Mouse (Mus musculus): Measurements from ENCODE around the gene Plcl1. TPM values are rescaled to one million over a fixed set of nuclear protein-coding genes. Genes with fewer than 3 reads are reported as not detected.
"Not testable (repeated sequence)": the region's sequence is repeated elsewhere in the genome, so short reads cannot be mapped to it uniquely, and the experiment has no call there.

The Plcl1 gene
- total RNA-seq, 1 experiment from 2014 or later: 0.58 TPM

DNA sequence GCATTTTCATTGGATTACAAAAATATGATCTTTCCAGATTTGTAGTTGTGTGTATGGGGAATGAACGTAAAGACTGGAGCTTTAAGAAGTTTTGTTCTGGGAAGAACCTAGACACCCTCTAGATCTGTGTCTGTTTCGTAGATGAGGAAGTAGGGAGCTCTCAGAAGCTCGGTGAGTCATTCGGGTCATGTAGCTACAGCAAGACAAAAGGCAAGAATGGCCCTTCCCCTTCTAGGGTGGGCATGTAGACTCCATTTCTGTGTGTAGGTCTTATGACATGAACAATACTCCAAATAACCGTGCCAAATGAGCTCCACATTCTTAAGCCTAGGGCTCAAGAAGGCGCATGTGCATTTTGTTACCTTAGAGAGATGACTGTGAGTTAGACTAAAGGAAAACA lies 101.3 kb downstream of the Plcl1 start:
- no peak for ATAC-seq (ENCODE audit: extremely low read depth, insufficient number of reproducible peaks, low FRiP score, poor library complexity, severe bottlenecking)

- ATAC-seq (ENCODE audit: extremely low read depth, insufficient number of reproducible peaks, low FRiP score, poor library complexity, severe bottlenecking): no peak
Observed at GRCm38 (mm10) chr1:55509587-55509986, 103.9 kb downstream of the Plcl1 start.

DNA sequence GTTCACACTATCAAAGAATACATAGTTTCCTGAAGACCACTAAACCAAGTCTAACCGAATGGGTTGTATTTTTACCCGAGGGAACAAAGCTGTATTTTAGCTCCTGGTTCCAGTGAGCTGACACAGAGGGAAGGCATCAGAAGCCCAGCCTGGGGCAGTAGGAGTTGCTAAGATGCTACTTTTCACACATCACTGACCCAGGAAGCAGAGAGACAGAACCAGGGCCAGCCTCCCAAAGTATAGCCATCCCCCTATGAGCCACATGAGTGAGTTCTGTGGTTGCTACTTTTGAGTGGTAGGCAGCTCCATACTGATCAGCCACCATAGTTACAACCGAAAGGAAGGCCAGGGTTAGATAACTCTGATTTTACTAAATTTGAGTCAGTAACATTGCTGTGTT lies 106.4 kb downstream of the Plcl1 start:
- no peak for ATAC-seq (ENCODE audit: extremely low read depth, insufficient number of reproducible peaks, low FRiP score, poor library complexity, severe bottlenecking)

DNA sequence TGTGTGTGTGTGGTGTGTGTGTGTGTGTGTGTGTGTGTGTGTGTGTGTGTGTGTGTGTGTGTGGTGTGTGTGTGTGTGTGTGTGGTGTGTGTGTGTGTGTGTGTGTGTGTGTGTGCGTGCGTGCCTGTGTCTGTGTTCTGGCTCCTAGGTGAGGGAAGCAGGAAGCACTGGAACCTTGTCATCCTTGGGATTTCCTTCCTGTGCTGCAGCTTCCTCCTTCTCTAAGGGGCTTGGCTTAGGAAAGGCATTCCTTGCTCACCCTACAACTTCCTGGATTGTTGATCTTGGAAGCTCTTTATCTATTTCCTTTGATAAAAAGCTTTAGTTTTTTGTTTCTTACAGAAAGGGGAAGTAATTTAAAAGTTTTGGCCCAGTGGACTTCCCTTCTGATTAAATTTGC lies 107.1 kb downstream of the Plcl1 start:
- ATAC-seq (ENCODE audit: extremely low read depth, insufficient number of reproducible peaks, low FRiP score, poor library complexity, severe bottlenecking): not testable (repeated sequence)

GRCm38 (mm10) chr1:55517182-55517581 lies 111.5 kb downstream of the Plcl1 start:
- no peak for ATAC-seq (ENCODE audit: extremely low read depth, insufficient number of reproducible peaks, low FRiP score, poor library complexity, severe bottlenecking)

DNA sequence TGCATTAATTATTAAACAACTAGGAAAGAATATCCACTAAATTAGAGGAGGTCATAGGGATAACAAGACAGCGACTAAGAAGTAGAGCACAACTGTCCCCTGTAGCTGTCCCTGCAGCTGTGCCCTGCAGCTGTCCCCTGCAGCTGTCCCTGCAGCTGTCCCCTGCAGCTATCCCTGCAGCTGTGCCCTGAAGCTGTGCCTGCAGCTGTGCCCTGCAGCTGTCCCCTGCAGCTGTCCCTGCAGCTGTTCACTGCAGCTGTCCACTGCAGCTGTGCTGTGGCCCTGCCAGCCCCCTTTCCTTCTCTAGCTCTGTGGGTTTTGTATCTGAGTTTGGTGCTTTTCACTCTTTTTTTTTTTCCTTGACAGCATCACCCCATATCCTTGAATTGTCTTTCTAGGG lies 118.2 kb downstream of the Plcl1 start:
- no peak for ATAC-seq (ENCODE audit: extremely low read depth, insufficient number of reproducible peaks, low FRiP score, poor library complexity, severe bottlenecking)

DNA sequence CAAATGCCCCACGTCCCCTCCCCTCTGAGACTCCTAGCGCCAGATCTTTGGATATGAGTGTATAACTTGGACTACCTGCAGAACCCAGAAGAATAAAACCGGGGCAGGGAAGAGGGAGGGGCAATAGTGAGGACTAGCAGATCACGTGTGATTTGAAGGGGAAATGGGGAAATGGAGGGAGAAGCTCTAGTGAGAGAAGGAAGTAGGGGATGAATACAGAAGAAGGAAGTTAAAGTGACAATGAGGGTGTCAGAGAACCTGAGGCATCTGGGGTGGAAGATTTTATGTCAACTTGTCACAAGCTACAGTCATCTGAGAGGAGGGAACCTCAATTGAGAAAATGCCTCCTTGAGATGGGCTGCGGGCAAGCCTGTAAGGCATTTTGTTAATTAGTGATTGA lies 119.4 kb downstream of the Plcl1 start:
- ATAC-seq (ENCODE audit: extremely low read depth, insufficient number of reproducible peaks, low FRiP score, poor library complexity, severe bottlenecking): no peak

GRCm38 (mm10) chr1:55525748-55526147 lies 120.0 kb downstream of the Plcl1 start:
- no peak for ATAC-seq (ENCODE audit: extremely low read depth, insufficient number of reproducible peaks, low FRiP score, poor library complexity, severe bottlenecking)

DNA sequence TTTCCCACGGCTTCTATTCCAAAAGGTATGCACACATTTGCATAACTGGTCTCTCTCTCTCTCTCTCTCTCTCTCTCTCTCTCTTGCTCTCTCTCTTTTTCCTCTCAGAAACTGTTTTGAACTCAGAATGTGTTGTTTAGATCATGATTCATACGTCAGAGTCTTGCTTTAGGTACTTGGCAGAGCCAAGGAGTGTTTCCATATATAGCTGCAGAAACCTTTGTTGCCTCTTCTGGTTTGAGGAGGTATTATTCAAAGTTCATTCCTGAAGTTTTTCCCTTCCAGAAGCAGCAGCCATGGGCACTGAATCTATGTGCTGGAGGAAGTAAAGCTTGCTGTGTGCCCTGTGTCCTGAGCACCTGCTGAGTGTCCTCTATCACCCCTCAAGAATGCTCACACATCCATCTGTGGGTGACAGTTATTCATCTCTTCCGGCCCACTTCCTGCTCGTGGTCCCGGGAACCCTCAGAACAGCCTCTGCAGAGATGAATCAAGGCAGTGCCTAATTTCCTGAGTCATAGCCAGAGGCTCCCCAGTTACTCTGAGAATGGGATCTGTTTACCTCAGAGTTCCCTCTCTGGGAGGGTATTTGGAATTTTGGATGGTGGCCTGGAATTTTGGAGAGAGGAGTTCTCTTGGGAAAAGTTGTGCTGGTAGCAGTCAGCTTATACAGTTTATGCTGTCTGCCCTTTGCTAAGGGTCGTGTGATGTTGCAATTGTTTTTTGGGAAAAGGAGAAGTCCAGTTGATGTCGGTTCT lies 123.0 kb downstream of the Plcl1 start:
- no peak for ATAC-seq (ENCODE audit: extremely low read depth, insufficient number of reproducible peaks, low FRiP score, poor library complexity, severe bottlenecking)

GRCm38 (mm10) chr1:55533823-55534222 lies 128.1 kb downstream of the Plcl1 start:
- no peak for ATAC-seq (ENCODE audit: extremely low read depth, insufficient number of reproducible peaks, low FRiP score, poor library complexity, severe bottlenecking)

GRCm38 (mm10) chr1:55554405-55554804 lies 148.7 kb downstream of the Plcl1 start:
- ATAC-seq (ENCODE audit: extremely low read depth, insufficient number of reproducible peaks, low FRiP score, poor library complexity, severe bottlenecking): no peak

DNA sequence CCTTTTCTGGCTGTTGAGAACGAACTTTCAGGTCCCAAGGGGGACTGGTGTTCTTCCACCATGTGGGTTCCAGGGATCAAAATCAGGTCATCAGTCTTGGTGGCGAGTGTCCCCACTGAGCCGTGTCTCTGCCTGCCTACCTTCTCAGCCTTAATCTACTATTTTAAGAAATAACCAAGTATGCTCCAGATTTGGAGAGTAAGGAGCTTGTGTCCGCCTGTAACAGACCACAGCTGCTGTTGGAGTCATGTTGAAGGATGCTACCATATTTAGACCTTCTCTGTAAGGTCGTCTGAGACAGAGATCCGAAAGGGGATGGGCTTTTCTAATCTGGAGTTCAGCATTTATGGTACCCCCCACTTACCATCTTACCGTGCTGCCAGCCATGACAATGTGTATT lies 152.2 kb downstream of the Plcl1 start:
- no peak for ATAC-seq (ENCODE audit: extremely low read depth, insufficient number of reproducible peaks, low FRiP score, poor library complexity, severe bottlenecking)

DNA sequence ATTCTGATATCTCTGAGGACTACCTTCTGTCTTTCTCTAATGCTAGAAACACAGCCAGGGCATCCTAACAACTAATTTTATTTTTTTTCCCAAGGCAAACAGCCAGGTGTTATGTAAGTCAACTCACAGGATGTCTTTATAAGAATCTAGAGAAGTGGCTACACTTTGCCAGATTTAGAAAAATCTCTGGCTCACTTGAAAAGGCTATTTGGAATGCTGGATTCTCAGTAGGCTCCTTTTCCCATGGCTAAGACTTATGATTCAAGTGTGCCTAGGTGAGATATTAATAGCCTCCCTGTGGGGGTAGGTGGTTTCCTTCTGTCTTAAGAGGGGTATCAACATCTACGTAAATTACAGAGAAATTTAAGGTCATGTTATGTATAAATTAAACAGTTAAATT lies 152.7 kb downstream of the Plcl1 start:
- no peak for ATAC-seq (ENCODE audit: extremely low read depth, insufficient number of reproducible peaks, low FRiP score, poor library complexity, severe bottlenecking)

- ATAC-seq (ENCODE audit: extremely low read depth, insufficient number of reproducible peaks, low FRiP score, poor library complexity, severe bottlenecking): no peak
Observed at GRCm38 (mm10) chr1:55559998-55560397, 154.3 kb downstream of the Plcl1 start.

DNA sequence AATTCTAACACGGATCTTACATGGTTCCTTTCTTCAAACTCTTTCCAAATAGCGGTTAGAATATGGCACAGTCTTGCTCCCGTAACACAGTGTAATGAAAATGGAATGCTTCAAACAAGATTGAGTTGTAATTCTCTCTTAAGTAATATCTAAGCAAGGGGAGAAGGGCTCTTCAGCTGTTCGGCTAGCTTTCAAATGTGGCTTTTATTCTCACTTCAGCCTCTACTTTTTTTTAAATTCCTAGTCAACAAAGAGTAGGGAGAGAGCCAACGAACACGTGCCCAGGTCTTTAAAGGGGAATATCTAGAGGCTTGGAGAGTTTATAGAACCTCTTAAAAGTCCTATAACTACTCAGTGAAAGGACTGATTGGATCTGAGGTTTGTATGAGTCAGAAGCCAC lies 160.2 kb downstream of the Plcl1 start:
- no peak for ATAC-seq (ENCODE audit: extremely low read depth, insufficient number of reproducible peaks, low FRiP score, poor library complexity, severe bottlenecking)

DNA sequence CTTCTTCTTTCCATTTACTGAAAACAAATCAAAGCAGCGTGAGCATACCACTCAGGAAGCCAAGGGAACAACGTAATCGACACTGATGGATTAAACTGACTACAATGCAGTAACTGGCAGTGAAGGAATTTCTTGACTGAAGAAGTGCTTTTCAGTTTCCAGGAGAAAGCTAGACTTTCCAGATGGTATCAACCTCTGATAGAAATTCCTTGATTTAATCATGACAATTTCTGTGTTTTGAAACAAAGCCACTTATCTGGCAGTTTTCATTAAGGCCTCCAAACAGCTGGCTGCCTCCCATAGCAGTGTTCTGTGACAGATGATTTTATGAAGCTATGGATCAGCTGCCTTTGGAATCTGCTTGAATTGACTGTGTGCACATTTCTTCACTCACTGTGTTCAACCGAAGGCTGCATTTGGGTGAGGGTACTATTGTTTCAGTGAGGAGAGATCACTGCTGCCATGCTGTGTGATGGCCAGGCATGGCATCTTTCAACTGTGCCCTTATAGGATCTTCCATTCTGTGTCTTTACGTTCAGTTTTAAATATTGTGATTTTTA lies 162.2 kb downstream of the Plcl1 start:
- ATAC-seq (ENCODE audit: extremely low read depth, insufficient number of reproducible peaks, low FRiP score, poor library complexity, severe bottlenecking): no peak

DNA sequence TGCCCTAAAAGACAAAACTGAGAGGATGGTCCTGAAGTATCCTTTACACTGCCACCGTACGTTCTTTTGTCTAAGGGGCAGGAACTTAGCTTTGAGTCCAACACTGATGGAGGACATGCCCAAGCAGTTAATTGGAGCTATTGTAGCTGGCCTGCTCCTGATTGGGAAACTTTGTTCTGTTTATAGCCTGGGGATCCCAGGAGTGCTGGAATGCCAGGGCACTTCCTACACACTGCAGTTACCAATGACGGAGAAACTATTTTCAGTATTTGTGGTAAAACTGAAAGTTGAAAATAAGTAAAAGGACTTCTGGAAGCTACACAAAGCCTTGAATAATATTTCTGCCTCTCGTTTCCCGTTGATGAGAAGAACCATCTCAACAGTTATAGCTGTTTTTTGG lies 164.5 kb downstream of the Plcl1 start:
- ATAC-seq (ENCODE audit: extremely low read depth, insufficient number of reproducible peaks, low FRiP score, poor library complexity, severe bottlenecking): no peak

DNA sequence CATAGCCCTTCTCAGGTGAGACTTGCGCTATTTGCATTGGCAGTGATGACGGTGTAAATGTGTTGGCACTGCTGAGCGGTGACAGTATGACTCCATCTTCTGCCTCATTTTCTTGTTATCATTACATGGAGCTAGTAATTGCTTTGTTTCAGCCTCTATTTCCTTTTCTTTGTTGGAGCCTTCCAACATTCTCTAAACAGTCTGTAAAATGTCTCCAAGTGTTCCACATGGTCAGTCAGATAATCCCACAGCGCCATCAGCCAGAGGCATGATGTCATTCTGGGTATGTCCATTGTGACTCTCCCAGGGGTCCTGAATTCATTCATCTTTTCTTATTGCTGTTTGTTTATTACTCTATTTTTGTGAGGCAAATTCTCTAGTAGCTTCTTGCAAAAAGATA lies 165.7 kb downstream of the Plcl1 start:
- no peak for ATAC-seq (ENCODE audit: extremely low read depth, insufficient number of reproducible peaks, low FRiP score, poor library complexity, severe bottlenecking)

DNA sequence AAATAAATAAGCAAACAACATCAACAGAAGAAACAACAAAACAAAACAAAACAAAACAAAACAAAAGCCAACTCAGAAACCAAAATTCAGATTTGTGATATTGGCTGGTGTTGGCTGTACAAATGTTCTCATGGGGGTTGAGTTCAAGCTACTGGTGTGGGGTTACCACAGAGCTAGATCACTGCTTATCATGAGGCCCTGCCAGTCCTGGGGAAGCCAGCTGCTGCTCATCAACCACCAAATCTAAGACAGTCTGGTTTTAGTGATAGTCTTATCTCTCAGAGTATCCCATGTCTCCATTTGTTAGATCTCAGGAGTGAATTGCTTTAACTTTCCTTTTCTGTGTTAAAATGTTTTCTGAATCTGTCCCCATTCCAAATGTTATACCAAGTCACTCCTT lies 166.5 kb downstream of the Plcl1 start:
- no peak for ATAC-seq (ENCODE audit: extremely low read depth, insufficient number of reproducible peaks, low FRiP score, poor library complexity, severe bottlenecking)

- no peak for ATAC-seq (ENCODE audit: extremely low read depth, insufficient number of reproducible peaks, low FRiP score, poor library complexity, severe bottlenecking)
Observed at GRCm38 (mm10) chr1:55572664-55573063, 166.9 kb downstream of the Plcl1 start.

DNA sequence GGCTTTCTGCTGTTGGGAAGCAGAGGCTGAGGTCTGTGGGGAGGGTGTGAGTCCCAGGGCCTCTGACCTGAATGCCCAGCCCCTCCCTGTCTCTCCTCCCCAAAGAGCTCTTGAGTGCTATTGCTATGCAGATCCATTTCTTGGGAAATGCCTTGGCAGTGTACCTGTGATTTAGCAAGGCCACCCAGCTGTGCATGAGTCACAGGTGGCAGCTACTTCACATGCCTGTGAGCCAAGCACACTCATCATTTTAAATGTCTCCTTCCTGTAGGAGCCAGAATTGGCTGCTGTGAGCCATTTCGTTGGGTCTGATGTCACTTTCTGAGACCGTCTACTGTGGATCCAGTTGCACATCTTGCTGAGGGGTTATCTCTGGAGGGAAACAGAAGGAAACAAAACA lies 170.2 kb downstream of the Plcl1 start:
- no peak for ATAC-seq (ENCODE audit: extremely low read depth, insufficient number of reproducible peaks, low FRiP score, poor library complexity, severe bottlenecking)

Measured in neutrophil, adult 5-6 weeks (primary cell).